Mouse (Mus musculus): Measurements from ENCODE around the gene Rimkla.

Gene Rimkla

GRCm38 (mm10) chr4:119417894-119418293, 74.5 kb downstream of the Rimkla start:
- DNase-seq (ENCODE audit: low spot score in 2 of 2): no peak

GRCm38 (mm10) chr4:119417270-119417669, 75.2 kb downstream of the Rimkla start:
- DNase-seq (ENCODE audit: low spot score in 2 of 2): no peak
